Mouse (Mus musculus): ENCODE data around the gene Txnrd3. TPM values are rescaled to one million over a fixed set of nuclear protein-coding genes. Genes with fewer than 3 reads are reported as not detected.

Gene Txnrd3
- total RNA-seq, 2 experiments from 2014 or later, result 3.7 to 4.0 TPM

Other genes with a start within 250 kb of the Txnrd3 start
- 10 to 100 TPM; 69.6 to 76.4 TPM for gene Chchd6, start 48.3 kb upstream of the Txnrd3 start, total RNA-seq (2021)
- not detected for gene Vmn1r40, start 63.6 kb downstream of the Txnrd3 start, total RNA-seq (2021)
- gene Vmn1r41, start 96.8 kb downstream of the Txnrd3 start, total RNA-seq (2021), result not detected
- gene Vmn1r42, start 232.4 kb downstream of the Txnrd3 start, total RNA-seq (2021), result not detected
- not detected for gene Vmn1r43, start 232.4 kb downstream of the Txnrd3 start, total RNA-seq (2021)
- not detected for gene Vmn1r44, start 239.7 kb downstream of the Txnrd3 start, total RNA-seq (2021)

All from layer of hippocampus, adult 18-20 months (tissue).